Mouse (Mus musculus): ENCODE measurements around the gene Tmem266.
A peak's percentile ranks its signal among the peaks of the same experiment; 100 is the strongest.

Tmem266 gene

GRCm38 (mm10) chr9:55326515-55327233 lies at the start of gene Tmem266, which contains the start of gene Nrg4:
TSS of gene Tmem266 (plus strand) at chr9:55326913.
TSS of gene Nrg4 (minus strand) at chr9:55326844.
- DNase-seq (ENCODE audit: low read depth, low spot score): peak; percentile 63

DNA sequence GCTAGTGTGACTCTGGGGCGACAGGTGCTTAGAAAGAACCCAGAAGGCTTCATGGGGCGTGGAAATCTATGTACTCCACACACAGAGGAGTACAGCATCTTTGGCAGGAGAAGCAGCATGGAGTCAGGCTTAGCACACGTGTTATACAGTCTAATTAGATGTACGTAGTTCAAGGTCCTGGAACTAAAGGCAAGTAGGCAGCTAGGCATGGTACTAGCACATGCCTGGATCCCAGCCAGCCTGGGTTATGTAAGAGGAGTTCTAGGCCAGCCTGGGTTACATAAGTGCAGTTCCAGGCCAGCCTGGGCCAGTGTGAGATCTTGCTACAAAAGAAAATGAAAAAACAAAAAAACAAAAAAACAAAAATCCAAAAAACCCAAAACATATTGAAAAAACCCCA lies 49.2 kb upstream of the Tmem266 start:
- no peak for DNase-seq (ENCODE audit: low read depth, low spot score)

DNA sequence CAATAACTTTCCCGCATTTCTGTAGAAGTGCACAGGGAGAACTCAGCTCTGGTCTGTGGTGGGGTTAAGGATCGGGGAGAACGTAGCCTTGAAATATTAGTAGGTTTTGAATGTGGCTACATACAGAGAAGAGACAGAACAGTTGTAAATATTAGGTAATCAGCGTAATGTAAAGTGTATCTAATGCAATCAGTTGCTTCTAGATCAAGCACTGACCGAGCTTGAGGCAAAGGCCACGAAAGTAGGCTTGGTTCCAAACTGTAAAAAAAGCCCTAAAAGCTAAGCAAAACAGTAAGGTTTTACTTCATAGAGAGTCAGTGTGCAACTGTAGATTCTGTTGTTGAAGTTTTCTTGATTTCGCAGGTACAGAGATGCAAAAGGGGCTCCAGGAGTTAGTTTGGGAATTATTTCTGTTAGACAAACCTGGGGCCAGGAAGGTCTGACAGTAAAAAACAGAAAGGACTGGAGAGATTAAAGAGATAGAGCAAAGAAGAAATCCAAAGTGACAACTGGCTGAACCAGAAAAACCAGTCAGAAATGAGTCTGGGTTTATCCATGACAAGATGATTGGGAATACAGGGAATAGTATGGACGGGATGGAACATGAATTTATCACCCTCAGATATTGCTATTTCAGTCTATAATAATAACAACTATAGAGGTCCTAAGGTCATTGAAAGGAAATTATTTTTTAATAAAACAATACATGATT lies 47.4 kb upstream of the Tmem266 start:
- no peak for DNase-seq (ENCODE audit: low read depth, low spot score)

GRCm38 (mm10) chr9:55283516-55283915 lies 43.2 kb upstream of the Tmem266 start:
- peak; percentile 47 for DNase-seq (ENCODE audit: low read depth, low spot score)

DNA sequence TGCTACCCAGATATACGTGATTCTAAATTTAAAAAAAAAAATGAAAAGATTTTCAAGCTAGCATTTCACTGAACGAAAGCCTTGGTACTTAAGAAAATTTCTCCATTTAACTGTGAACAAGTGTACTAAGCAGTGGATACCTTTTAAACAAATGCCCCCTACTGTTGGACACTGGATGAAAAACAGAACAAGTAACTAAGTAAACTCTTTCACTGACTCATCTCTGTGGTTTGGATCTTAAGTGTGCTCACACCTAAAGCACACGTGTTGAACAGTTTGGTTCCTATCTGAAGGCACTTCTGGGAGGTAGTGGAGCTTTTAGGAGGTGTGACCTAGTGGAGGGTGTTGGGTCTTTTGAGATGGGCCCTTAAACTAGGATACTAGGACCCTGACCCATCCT lies 41.5 kb upstream of the Tmem266 start:
- no peak for DNase-seq (ENCODE audit: low read depth, low spot score)

DNA sequence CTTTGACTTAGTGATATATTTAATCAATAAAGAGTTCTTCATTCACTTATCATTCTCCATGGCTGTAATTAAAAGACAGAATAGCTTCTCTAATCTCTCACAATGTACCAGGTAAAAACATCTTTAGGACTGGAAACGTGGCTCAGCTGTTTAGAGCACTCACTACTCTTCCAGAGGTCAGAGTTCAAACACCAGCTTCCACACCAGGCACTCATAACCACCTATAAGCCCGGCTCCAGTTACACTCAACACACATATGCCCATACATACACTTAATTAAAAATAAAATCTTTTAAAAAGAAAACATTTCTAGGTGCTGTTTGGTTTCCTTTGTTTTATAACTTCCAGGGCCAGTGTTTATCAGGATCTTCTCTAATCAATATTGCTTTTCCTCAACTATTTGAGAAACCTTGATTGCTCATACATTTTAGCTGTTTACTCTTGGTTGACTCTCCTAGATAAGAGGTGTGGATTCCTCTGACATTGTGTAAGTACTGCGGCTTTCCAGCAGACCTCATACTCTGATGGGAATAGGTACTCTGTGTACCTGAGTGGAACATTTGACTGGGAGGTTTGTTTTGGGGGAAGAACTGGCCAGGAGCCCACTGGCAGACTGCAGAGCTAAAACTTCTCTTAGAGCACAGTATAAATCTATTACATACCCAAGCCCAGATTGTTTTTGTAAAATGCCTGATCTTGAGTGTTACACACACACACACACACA lies 37.1 kb upstream of the Tmem266 start:
- DNase-seq (ENCODE audit: low read depth, low spot score): no peak

DNA sequence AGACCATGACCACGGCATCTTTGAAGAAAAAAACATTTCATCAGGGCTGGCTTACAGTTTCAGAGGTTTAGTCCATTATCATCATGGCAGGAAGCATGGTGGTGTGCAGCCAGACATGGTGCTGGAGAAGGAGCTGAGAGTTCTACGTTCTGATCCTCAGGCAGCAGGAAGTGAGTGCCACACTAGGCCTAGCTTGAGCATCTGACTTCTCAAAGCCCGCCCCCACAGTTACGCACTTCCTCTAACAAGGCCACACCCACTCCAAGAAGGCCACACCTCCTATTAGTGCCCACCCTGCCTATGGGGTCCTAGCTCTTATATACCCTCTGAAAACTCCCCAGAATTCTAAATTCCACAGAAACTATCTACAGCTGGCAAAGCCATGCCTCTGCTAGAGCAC lies 34.7 kb upstream of the Tmem266 start:
- no peak for DNase-seq (ENCODE audit: low read depth, low spot score)

GRCm38 (mm10) chr9:55296221-55296620 lies 30.5 kb upstream of the Tmem266 start:
- DNase-seq (ENCODE audit: low read depth, low spot score): no peak

- DNase-seq (ENCODE audit: low read depth, low spot score): no peak
Observed at GRCm38 (mm10) chr9:55307066-55307465, 19.6 kb upstream of the Tmem266 start.

DNA sequence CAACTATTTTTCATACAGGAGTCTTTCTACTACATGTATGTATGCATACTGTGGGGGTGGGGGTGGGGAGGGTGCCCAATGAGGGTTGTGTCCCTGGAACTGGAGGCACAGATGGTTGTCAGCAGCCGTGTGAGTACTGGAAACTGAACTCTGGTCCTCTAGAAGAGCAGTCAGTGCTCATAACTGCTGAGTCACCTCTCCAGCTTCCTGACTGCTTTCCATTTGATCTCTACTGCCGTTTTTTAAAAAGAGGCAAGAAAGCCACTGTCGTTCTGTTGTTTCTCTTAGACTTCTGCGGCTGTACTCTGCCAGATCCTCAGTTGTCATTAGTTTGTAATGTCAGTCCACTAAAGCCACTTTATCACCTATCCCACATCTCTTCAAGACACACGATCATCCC lies 19.2 kb upstream of the Tmem266 start:
- DNase-seq (ENCODE audit: low read depth, low spot score): no peak

GRCm38 (mm10) chr9:55308455-55308854 lies 18.3 kb upstream of the Tmem266 start:
- DNase-seq (ENCODE audit: low read depth, low spot score): no peak

DNA sequence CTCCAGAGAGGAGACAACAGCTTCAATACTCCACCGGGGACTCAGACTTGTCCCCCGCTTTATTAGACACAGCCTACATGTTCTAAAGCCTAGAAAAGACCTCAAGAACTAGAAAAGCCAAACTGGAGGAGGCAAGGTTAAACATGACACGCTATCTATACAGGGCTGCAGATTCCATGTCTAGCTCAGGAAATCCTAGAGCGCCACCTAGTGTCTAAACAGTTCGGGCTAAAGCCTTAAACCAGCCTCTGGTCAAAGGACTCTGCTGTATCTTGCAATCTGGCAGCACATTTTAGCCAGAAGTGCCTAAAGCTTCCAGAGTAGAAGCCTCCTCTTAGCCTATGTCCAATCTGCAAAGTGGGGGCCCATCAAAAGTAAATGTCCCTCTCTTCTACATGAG lies 15.2 kb upstream of the Tmem266 start:
- peak; percentile 59 for DNase-seq (ENCODE audit: low read depth, low spot score)

DNA sequence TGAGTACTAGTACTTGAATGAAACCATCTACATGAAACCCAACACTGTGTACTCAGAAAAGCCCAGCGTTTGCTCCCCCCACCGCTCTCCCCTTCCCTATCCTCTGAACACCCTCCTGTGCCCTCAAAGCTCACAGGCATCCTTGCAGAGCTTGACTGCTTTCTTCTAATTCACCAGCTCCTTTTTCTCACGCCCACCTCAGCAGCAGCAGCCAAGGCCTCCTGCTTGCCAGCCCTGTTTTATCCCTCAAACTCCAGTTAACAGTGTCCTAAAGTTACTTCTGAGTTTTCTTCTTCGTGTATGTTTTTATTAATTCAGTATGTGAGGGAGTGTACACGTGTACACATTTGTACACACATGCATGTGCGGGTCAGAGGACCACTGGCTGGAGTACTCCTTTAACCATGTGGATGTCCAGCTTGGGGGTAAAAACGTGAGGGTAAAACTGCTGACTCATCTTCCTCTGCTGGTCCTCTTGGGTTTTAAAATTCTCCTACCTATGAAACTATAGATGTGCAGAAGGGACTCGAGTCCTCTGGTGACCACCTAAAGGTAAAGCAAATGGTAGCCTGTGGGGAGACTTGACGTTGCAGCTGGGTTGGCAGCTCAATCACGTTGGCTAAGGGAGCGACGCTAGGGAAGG lies 13.0 kb upstream of the Tmem266 start:
- no peak for DNase-seq (ENCODE audit: low read depth, low spot score)

DNA sequence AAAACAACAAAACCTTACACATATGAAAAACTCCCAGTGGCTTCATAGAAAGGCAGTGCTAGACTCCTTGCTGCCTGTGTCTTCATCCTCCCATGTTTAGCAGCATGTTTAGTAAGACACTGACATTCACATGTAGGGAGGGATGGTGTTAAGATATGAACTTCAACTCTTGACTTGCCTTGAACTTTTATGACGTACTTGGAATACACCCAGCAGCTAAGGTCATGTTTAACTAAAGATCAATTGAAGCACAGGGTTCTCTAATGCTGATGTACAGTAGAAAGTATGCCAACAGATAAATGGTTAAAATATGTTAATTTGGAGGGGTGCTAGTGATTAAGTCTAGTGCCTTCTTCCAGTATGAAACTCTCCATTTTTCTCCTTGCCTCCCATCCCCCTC lies 4.1 kb upstream of the Tmem266 start:
- no peak for DNase-seq (ENCODE audit: low read depth, low spot score)

DNA sequence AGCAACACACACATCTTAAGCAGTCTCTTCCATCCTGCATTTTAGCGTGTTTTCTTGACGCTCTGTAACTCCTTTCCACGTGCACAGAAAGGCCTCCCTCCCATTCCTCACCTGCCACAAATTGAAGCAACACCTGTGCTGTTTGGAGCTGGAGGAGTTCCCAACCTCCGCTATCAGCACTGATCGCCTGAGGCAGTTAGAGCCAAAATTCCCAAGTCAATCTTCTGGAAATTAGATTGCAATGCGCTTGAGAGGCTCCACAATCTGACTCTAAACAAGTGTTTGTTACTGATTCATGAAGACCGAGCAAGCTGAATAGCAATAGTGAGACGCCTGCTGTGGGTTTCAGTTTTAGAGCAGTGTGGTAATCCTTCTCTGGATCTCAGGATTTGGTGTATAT lies 2.6 kb upstream of the Tmem266 start:
- no peak for DNase-seq (ENCODE audit: low read depth, low spot score)

DNA sequence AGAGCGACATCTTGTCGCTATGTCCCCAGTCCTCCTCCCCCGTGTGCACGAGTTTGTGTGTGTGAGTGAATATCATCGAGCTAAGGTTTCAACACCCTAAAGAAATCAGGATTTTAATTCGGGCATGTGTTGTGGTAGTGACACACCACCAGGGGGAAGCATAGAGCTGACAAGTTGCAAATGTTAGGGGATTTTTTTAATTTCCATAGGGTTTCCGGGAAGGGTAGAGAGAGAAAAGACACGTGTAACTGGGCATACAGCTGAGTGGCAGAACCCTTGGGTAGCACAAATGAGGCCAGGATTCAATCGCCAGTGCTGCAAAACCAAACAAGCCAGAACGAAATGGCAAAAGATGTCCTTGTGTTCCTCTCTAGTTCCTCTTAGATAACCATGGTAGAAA lies 2.2 kb upstream of the Tmem266 start:
- DNase-seq (ENCODE audit: low read depth, low spot score): no peak

DNA sequence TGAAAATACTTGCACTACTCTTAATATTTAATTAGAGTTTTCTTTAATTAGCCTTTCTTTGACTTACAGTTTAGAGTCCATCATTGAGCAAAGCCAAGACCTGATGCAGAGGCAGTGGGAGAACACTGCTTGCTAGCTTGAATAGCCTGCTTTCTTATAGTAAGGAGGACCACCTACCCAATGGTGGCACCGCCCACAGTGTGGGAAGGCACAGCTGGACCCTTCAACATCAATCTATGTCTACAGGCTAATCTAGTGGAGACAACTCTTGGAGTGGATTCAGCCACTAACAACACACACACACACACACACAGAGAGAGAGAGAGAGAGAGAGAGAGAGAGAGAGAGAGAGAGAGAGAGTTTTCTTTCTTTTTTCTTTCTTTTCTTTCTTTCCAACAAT lies 1.7 kb upstream of the Tmem266 start:
- no peak for DNase-seq (ENCODE audit: low read depth, low spot score)

GRCm38 (mm10) chr9:55325564-55326514 lies 874 bp upstream of the Tmem266 start:
- no peak for DNase-seq (ENCODE audit: low read depth, low spot score)

DNA sequence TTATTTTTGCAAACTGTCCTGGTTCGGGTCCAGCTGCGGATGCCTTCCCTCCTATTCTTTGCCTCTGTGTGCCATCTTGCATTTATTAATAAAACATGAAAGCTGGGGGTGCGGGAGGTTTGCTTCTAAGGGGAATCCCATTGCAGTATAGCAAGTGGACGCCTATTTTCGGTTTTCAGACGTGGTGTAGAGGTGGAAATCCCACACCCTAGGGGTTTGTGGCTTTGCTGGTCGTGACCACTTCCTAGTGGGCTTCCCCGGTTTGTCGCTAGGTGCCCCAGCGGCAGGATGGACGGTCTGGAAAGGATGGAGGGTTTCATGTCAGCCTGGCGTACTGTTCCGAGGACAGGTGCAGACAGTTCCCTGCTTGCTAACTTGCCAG lies 512 bp downstream of the Tmem266 start:
- DNase-seq (ENCODE audit: low read depth, low spot score): peak; percentile 55

- no peak for DNase-seq (ENCODE audit: low read depth, low spot score)
Observed at GRCm38 (mm10) chr9:55328151-55328918, 1.6 kb downstream of the Tmem266 start.

Data from CD4-positive helper T cell, adult 2 months (primary cell).